Mouse (Mus musculus) limb, embryonic 14.5 days (tissue): ENCODE measurements at regions not wholly inside any gene's neighbourhood (a gene's known extent, or its start where the extent isn't known, plus 50 kb on each side); places are given as distances from the start of the nearest gene placed in this dataset.

ENCODE experiments used
- ATAC-seq: fragments of 200-750 bp; cut with Nextera tagmentation; 2 replicates; pipeline ENCODE4 v1.8.0; 2017; ENCODE audit warnings: low read depth, moderate number of reproducible peaks, moderate TSS enrichment; ENCODE audit not compliant: low FRiP score
- DNase-seq: peaks from one replicate; pipeline ENCODE4 v3.0.0-alpha.2; 2015; ENCODE audit warnings: low spot score
- H3K27ac ChIP-seq: fragments of 300-500 bp; sonication (generic); replicated peaks from 2 replicates; pipeline ENCODE4 v1.5.1; 2014; ENCODE audit warnings: low read depth, mild to moderate bottlenecking, low read length, moderate library complexity, mixed read lengths
- H3K27me3 ChIP-seq: fragments of 300-500 bp; sonication (generic); 2 replicates; pipeline ENCODE4 v1.6.1; 2014; ENCODE audit warnings: low read length, mixed read lengths; ENCODE audit not compliant: control insufficient read depth, insufficient read depth
- H3K36me3 ChIP-seq: fragments of 300-500 bp; sonication (generic); 2 replicates; pipeline ENCODE4 v1.6.1; 2014; ENCODE audit warnings: mild to moderate bottlenecking, low read length, moderate library complexity, mixed read lengths; ENCODE audit not compliant: control insufficient read depth, insufficient read depth
- H3K4me1 ChIP-seq: fragments of 300-500 bp; sonication (generic); 2 replicates; pipeline ENCODE4 v1.6.1; 2014; ENCODE audit warnings: antibody characterized with exemption, low read length, mixed read lengths; ENCODE audit not compliant: control insufficient read depth, insufficient read depth
- H3K4me2 ChIP-seq: fragments of 300-500 bp; sonication (generic); replicated peaks from 2 replicates; pipeline ENCODE4 v1.6.1; 2014; ENCODE audit warnings: low read depth, mild to moderate bottlenecking, low read length, moderate library complexity; ENCODE audit not compliant: severe bottlenecking
- H3K4me3 ChIP-seq: fragments of 300-500 bp; sonication (generic); replicated peaks from 2 replicates; pipeline ENCODE4 v1.5.1; 2014; ENCODE audit warnings: low read length
- H3K9ac ChIP-seq: fragments of 300-500 bp; sonication (generic); 2 replicates; pipeline ENCODE4 v1.6.1; 2014; ENCODE audit warnings: mild to moderate bottlenecking, low read depth, low read length, moderate library complexity; ENCODE audit not compliant: severe bottlenecking
- H3K9me3 ChIP-seq: fragments of 300-500 bp; sonication (generic); 2 replicates; pipeline ENCODE4 v1.6.1; 2016; ENCODE audit warnings: low read length; ENCODE audit not compliant: control insufficient read depth
- POLR2A ChIP-seq: fragments of 200-500 bp; IDR thresholded peaks from 2 replicates; pipeline ENCODE4 v1.8.0; 2012; ENCODE audit warnings: inconsistent platforms, mild to moderate bottlenecking, moderate library complexity, borderline replicate concordance; ENCODE audit not compliant: insufficient read depth, insufficient read length; ENCODE audit errors: extremely low read depth
- WGBS: fragments of 180-500 bp; shearing (Covaris S2); extraction: QIAGEN DNeasy Blood & Tissue Kit; methylation state at CpG from one replicate; pipeline ENCODE4 v1.1.7; 2014; 5-methylcytosine and 5-hydroxymethylcytosine counted together

GRCm38 (mm10) chr12:79956351-79956750, 156.5 kb downstream of the Zfp36l1 start:
- Histone ChIP-seq H3K9me3 (no peaks in the 10 kb centered on the region), H3K4me1 (peaks cover 8% of the 10 kb centered on the region; the same call in 1 of the 2 replicates), H3K9ac (no peak overlapping the region), H3K36me3 (no peaks in the 10 kb centered on the region), H3K4me2 (no peak overlapping the region), H3K4me3 (no peak overlapping the region), H3K27ac (no peak overlapping the region), H3K27me3 (no peaks in the 10 kb centered on the region)
- ATAC-seq (no peak), DNase-seq (no peak)
- WGBS = 87% methylated on average over 6 of the region's 6 CpGs
- no peak for TF ChIP-seq POLR2A

DNA sequence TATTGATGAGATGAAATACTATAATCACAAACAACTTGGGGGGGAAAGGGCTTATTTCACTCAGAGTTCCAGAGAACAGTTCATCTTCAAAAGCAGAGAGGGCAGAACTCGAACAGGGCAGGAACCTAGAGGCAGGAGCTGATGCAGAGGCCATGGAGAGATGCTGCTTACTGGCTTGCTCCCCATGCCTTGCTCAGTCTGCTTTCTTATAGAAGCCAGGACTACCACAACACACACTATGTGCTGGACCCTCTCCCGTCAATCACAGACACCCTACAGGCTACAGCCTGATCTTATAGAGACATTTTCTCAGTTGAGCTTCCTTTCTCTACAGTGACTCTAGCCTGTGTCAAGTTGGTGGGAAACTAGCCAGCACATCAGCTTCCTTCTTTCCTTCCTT, 157.3 kb downstream of the Zfp36l1 start:
- H3K9me3 ChIP-seq = no peaks in the 10 kb centered on the region
- H3K9ac ChIP-seq = no peak overlapping the region
- DNase-seq (no peak), ATAC-seq (no peak)
- H3K4me1 ChIP-seq = 0 out of 2 replicates have a peak, but pooled peaks cover 4% of the 10 kb centered on the region
- TF ChIP-seq POLR2A = no peak
- H3K27ac ChIP-seq = no peak overlapping the region
- H3K4me3 ChIP-seq = no peak overlapping the region
- no peaks in the 10 kb centered on the region for H3K36me3 ChIP-seq
- WGBS = 95% methylated on average over 2 of the region's 2 CpGs
- no peak overlapping the region for H3K4me2 ChIP-seq
- no peaks in the 10 kb centered on the region for H3K27me3 ChIP-seq

DNA sequence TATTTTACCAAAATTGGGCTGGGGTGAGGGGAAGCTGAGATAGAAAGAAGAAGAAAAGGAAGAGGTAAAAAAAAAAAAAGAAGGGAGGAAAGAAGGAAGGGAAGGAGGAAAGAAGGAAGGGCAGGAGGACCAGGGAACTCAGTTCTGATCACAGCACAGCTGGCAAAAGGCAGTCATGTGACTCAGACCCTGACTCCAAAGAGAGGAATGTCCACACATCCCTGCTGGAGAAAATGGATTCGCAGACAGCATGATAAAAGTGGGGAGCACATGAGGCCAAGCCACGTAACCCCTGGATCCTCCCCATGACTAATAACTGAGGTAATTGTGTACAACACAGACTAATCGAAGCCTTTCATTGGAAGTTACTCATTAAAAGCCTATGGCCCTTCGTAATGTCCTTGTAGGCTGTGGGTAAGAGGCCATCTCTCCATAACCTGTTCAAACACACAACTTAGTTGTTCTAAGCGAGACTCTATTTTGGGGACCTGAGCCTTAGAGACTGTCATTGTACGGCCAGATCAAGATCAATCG, 162.2 kb downstream of the Zfp36l1 start:
- H3K27me3 ChIP-seq = no peaks in the 10 kb centered on the region
- no peak overlapping the region for H3K9ac ChIP-seq
- WGBS = 91% methylated on average over 7 of the region's 7 CpGs
- no peaks in the 10 kb centered on the region for H3K9me3 ChIP-seq
- TF ChIP-seq POLR2A = no peak
- H3K4me2 ChIP-seq = no peak overlapping the region
- peaks cover 7% of the 10 kb centered on the region; the same call in 1 of the 2 replicates for H3K4me1 ChIP-seq
- no peak overlapping the region for H3K4me3 ChIP-seq
- no peak for DNase-seq
- ATAC-seq = no peak
- no peaks in the 10 kb centered on the region for H3K36me3 ChIP-seq
- no peak overlapping the region for H3K27ac ChIP-seq

- H3K4me2 ChIP-seq = no peak overlapping the region
- no peaks in the 10 kb centered on the region for H3K27me3 ChIP-seq
- H3K4me1 ChIP-seq = peaks cover 17% of the 10 kb centered on the region
- DNase-seq (peak; percentile 76), ATAC-seq (peak; percentile 85)
- WGBS = 28% methylated on average over 13 of the region's 14 CpGs
- no peak overlapping the region for H3K4me3 ChIP-seq
- H3K27ac ChIP-seq = peak overlapping the region; percentile 63
- no peaks in the 10 kb centered on the region for H3K9me3 ChIP-seq
- no peak overlapping the region for H3K9ac ChIP-seq
- H3K36me3 ChIP-seq = no peaks in the 10 kb centered on the region
- TF ChIP-seq POLR2A = no peak
Measured at GRCm38 (mm10) chr12:79949101-79949824, 163.6 kb downstream of the Zfp36l1 start.

- WGBS = 89% methylated on average over 4 of the region's 4 CpGs
- Histone ChIP-seq H3K36me3 (no peaks in the 10 kb centered on the region), H3K4me3 (no peak overlapping the region), H3K9me3 (no peaks in the 10 kb centered on the region), H3K4me2 (no peak overlapping the region), H3K9ac (no peak overlapping the region), H3K27me3 (no peaks in the 10 kb centered on the region), H3K4me1 (peaks cover 30% of the 10 kb centered on the region), H3K27ac (no peak overlapping the region)
- DNase-seq (no peak), ATAC-seq (no peak)
- no peak for TF ChIP-seq POLR2A
Measured at GRCm38 (mm10) chr12:79947574-79947973, 165.2 kb downstream of the Zfp36l1 start.
